Mouse (Mus musculus) heart, embryonic 15.5 days (tissue): ENCODE data around the gene Gm10722. TPM values are rescaled to one million over a fixed set of nuclear protein-coding genes. Genes with fewer than 3 reads are reported as not detected.
"Not testable (repeated sequence)": the region's sequence is repeated elsewhere in the genome, so short reads cannot be mapped to it uniquely, and the experiment has no call there.

Experiments used
- ATAC-seq: fragments of 200-750 bp; cut with Nextera tagmentation; replicated peaks from 2 replicates; pipeline ENCODE4 v1.8.0; 2017; ENCODE audit warnings: low read depth, moderate TSS enrichment; ENCODE audit not compliant: insufficient number of reproducible peaks, insufficient read depth, low FRiP score
- H3K27ac ChIP-seq: fragments of 300-500 bp; sonication (generic); 2 replicates; pipeline ENCODE4 v1.5.1; 2015; ENCODE audit warnings: mild to moderate bottlenecking, inconsistent platforms
- H3K27me3 ChIP-seq: fragments of 300-500 bp; sonication (generic); 2 replicates; pipeline ENCODE4 v1.6.1; 2015; ENCODE audit warnings: inconsistent platforms
- H3K36me3 ChIP-seq: fragments of 300-500 bp; sonication (generic); 2 replicates; pipeline ENCODE4 v1.6.1; 2015; ENCODE audit warnings: mild to moderate bottlenecking, inconsistent platforms
- H3K4me1 ChIP-seq: fragments of 300-500 bp; sonication (generic); replicated peaks from 2 replicates; pipeline ENCODE4 v1.6.1; 2015; ENCODE audit warnings: inconsistent platforms
- H3K4me2 ChIP-seq: fragments of 300-500 bp; sonication (generic); 2 replicates; pipeline ENCODE4 v1.6.1; 2015; ENCODE audit warnings: inconsistent platforms, mild to moderate bottlenecking, moderate library complexity
- H3K4me3 ChIP-seq: fragments of 300-500 bp; sonication (generic); 2 replicates; pipeline ENCODE4 v1.5.1; 2015; ENCODE audit warnings: mild to moderate bottlenecking, inconsistent platforms
- H3K9ac ChIP-seq: fragments of 300-500 bp; sonication (generic); 2 replicates; pipeline ENCODE4 v1.6.1; 2015; ENCODE audit warnings: mild to moderate bottlenecking, inconsistent platforms
- H3K9me3 ChIP-seq: fragments of 300-500 bp; sonication (generic); replicated peaks from 2 replicates; pipeline ENCODE4 v1.6.1; 2016; ENCODE audit warnings: inconsistent platforms
- WGBS: fragments of 180-500 bp; shearing (Covaris S2); methylation state at CpG from one replicate; pipeline ENCODE4 v1.1.7; 2015; ENCODE audit warnings: mixed read lengths; 5-methylcytosine and 5-hydroxymethylcytosine counted together
- microRNA-seq: library from miRNA; unstranded; fragments of <30 nt; microRNA quantifications from one replicate; pipeline ENCODE4, GENCODE M21; 2016
- polyA plus RNA-seq: library from polyadenylated mRNA; unstranded; fragments of >200 nt; fragmentation: Nextera tagmentation; extraction: Ambion mirVana; gene quantifications from 2 replicates; pipeline ENCODE4 v1.2.1, GENCODE M21; 2015

The Gm10722 gene
- polyA plus RNA-seq, 1 experiment from 2014 or later, result not detected

DNA sequence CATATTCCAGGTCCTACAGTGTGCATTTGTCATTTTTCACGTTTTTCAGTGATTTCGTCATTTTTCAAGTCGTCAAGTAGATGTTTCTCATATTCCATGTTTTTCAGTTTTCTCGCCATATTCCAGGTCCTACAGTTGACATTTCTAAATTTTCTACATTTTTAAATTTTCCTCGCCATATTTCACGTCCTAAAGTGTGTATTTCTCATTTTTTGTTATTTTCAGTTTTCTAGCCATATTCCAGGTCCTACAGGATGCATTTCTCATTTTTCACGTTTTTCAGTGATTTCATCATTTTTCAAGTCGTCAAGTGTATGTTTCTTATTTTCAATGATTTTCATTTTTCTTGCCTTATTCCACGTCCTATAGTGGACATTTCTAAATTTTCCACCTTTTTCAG lies 26.0 kb downstream of the Gm10722 start:
- not testable (repeated sequence) for H3K4me3 ChIP-seq, H3K9ac ChIP-seq, H3K27ac ChIP-seq, H3K4me1 ChIP-seq, H3K27me3 ChIP-seq, H3K9me3 ChIP-seq, ATAC-seq, H3K36me3 ChIP-seq, H3K4me2 ChIP-seq
- WGBS, result 62% methylated on average over 9 of the region's 9 CpGs

GRCm38 (mm10) chr9:3027200-3027599 lies 26.5 kb downstream of the Gm10722 start:
- WGBS, result 63% methylated on average over 9 of the region's 9 CpGs
- H3K4me3 ChIP-seq, ATAC-seq, H3K27me3 ChIP-seq, H3K36me3 ChIP-seq, H3K4me1 ChIP-seq, H3K27ac ChIP-seq, H3K4me2 ChIP-seq, H3K9me3 ChIP-seq, H3K9ac ChIP-seq: not testable (repeated sequence)

GRCm38 (mm10) chr9:3029276-3030000 lies 28.7 kb downstream of the Gm10722 start:
- H3K4me1 ChIP-seq, H3K4me3 ChIP-seq, ATAC-seq, H3K4me2 ChIP-seq, H3K27ac ChIP-seq, H3K9me3 ChIP-seq, H3K36me3 ChIP-seq, H3K27me3 ChIP-seq, H3K9ac ChIP-seq: not testable (repeated sequence)
- WGBS, result 59% methylated on average over 13 of the region's 16 CpGs

DNA sequence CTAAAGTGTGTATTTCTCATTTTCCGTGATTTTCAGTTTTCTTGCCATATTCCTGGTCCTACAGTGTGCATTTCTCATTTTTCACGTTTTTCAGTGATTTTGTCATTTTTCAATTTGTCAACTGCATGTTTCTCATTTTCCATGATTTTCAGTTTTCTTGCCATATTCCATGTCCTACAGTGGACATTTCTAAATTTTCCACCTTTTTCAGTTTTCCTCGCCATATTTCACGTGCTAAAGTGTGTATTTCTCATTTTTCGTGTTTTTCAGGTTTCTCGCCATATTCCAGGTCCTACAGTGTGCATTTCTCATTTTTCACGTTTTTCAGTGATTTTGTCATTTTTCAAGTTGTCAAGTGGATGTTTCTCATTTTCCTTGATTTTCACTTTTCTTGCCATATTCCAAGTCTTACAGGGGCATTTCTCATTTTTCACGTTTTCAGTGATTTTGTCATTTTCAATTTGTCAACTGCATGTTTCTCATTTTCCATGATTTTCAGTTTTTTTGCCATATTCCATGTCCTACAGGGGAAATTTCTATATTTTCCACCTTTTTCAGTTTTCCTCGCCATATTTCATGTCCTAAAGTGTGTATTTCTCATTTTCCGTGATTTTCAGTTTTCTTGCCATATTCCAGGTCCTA lies 30.1 kb downstream of the Gm10722 start:
- H3K27ac ChIP-seq, H3K36me3 ChIP-seq, H3K9me3 ChIP-seq, H3K27me3 ChIP-seq, ATAC-seq, H3K4me3 ChIP-seq, H3K4me1 ChIP-seq, H3K4me2 ChIP-seq, H3K9ac ChIP-seq: not testable (repeated sequence)
- 72% methylated on average over 4 of the region's 10 CpGs for WGBS

DNA sequence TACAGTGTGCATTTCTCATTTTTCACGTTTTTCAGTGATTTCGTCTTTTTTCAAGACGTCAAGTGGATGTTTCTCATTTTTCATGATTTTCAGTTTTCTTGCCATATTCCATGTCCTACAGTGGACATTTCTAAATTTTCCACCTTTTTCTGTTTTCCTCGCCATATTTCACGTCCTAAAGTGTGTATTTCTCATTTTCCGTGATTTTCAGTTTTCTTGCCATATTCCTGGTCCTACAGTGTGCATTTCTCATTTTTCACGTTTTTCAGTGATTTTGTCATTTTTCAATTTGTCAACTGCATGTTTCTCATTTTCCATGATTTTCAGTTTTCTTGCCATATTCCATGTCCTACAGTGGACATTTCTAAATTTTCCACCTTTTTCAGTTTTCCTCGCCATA lies 33.6 kb downstream of the Gm10722 start, which contains the start of gene Gm17535:
Gene Gm17535 (plus strand): TSS at position 301 of the 400 bp plus-strand sequence.
- not testable (repeated sequence) for H3K4me1 ChIP-seq, H3K4me3 ChIP-seq, H3K36me3 ChIP-seq, H3K9ac ChIP-seq, H3K27me3 ChIP-seq, H3K27ac ChIP-seq, H3K9me3 ChIP-seq, H3K4me2 ChIP-seq, ATAC-seq
- WGBS, result 47% methylated on average over 1 of the region's 8 CpGs

GRCm38 (mm10) chr9:3036577-3036976 lies 35.9 kb downstream of the Gm10722 start, which contains the start of gene Gm10715:
Gene Gm10715, plus strand, starts transcription at chr9:3036877.
- not testable (repeated sequence) for H3K36me3 ChIP-seq, H3K27me3 ChIP-seq, H3K9me3 ChIP-seq, H3K9ac ChIP-seq, ATAC-seq, H3K4me2 ChIP-seq, H3K27ac ChIP-seq, H3K4me3 ChIP-seq, H3K4me1 ChIP-seq
- WGBS, result 73% methylated on average over 8 of the region's 8 CpGs

GRCm38 (mm10) chr9:3038161-3038560 lies 37.4 kb downstream of the Gm10722 start:
- H3K36me3 ChIP-seq, ATAC-seq, H3K9me3 ChIP-seq, H3K4me1 ChIP-seq, H3K27me3 ChIP-seq, H3K4me3 ChIP-seq, H3K9ac ChIP-seq, H3K27ac ChIP-seq, H3K4me2 ChIP-seq: not testable (repeated sequence)
- WGBS, result 57% methylated on average over 4 of the region's 4 CpGs

Small RNA genes lying within 50 kb of the gene (microRNA-seq; reads per million reads assigned to microRNA genes)
- gene Mir101c, result not detected

Other genes starting within 250 kb of the Gm10722 start
- gene Gm11168, start 2.4 kb downstream of the Gm10722 start, polyA plus RNA-seq, result not detected in 2 replicates
- gene Gm10721, start 12.2 kb downstream of the Gm10722 start, polyA plus RNA-seq, result not detected in 2 replicates
- gene Gm10720, start 14.7 kb downstream of the Gm10722 start, polyA plus RNA-seq, result 0.23 TPM in 1 of 2 replicates, not detected in the other
- 0.19 and 0.34 TPM in 2 replicates for gene Gm10719, start 16.5 kb downstream of the Gm10722 start, polyA plus RNA-seq
- 0.54 TPM in 1 of 2 replicates, not detected in the other for gene Gm10718, start 22.6 kb downstream of the Gm10722 start, polyA plus RNA-seq
- gene Gm10717, start 24.5 kb downstream of the Gm10722 start, polyA plus RNA-seq, result 0.22 TPM in 1 of 2 replicates, not detected in the other
- not detected in 2 replicates for gene Gm17535, start 33.7 kb downstream of the Gm10722 start, polyA plus RNA-seq
- not detected in 2 replicates for gene Gm10715, start 36.0 kb downstream of the Gm10722 start, polyA plus RNA-seq